Mouse (Mus musculus) liver, embryonic 14.5 days (tissue): ENCODE measurements around the gene Smyd3.

Source experiments
- CTCF ChIP-seq: IDR thresholded peaks from 2 replicates; pipeline ENCODE4 v1.5.1; 2016; ENCODE audit warnings: antibody characterized with exemption, low read depth, control low read depth
- EP300 ChIP-seq: IDR thresholded peaks from 2 replicates; pipeline ENCODE4 v1.6.1; 2016; ENCODE audit warnings: antibody characterized with exemption, low read depth

DNA sequence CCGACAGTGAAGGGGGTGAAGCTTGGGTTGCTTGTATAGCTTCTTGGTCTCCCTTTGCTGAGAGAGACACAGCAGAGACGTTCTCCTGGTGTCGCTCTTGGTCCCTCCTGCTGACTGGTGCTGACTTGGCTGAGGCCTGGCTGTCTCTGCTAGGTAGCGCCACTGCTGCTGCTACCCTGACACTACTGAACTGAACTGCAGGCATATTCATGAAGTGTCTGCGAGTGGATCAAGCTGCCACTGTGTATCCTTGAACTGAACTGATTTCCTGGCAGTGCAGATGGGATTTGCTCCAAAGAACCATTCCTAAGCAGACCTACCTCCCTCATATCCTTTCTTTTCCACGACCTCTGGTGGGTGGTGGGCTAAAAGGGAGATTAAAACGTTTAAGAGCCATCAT lies 523.6 kb downstream of the Smyd3 start:
- TF ChIP-seq CTCF: no peak
- TF ChIP-seq EP300: no peak
